Mouse (Mus musculus): ENCODE measurements at regions not wholly inside any gene's neighbourhood (a gene's known extent, or its start where the extent isn't known, plus 50 kb on each side); places are given as distances from the start of the nearest gene placed in this dataset.

- Histone ChIP-seq H3K4me3 (no peak overlapping the region), H3K79me2 (replicated peaks; ENCODE audit: control insufficient read depth, insufficient read depth, low read length) (no peaks in the 10 kb centered on the region), H3K36me3 (ENCODE audit: control insufficient read depth, insufficient read depth, low read length) (no peaks in the 10 kb centered on the region), H3K27ac (no peak overlapping the region), H3K4me1 (ENCODE audit: control insufficient read depth, insufficient read depth, low read length) (no peaks in the 10 kb centered on the region), H3K9ac (ENCODE audit: low read depth, low read length) (no peak overlapping the region), H3K27me3 (ENCODE audit: control insufficient read depth, insufficient read depth, low read length) (no peaks in the 10 kb centered on the region)
- no peak for TF ChIP-seq POLR2A (IDR thresholded peaks at IDR 0.05; ENCODE audit: insufficient read depth, low read depth, low read length)
- 50% methylated on average over 2 of the region's 2 CpGs for WGBS
- intact Hi-C loops (cut with DNase I) = no loop called here
- no peak for DNase-seq
Measured at GRCm38 (mm10) chr12:14088960-14089359, 62.9 kb downstream of the Fam84a start.

GRCm38 (mm10) chr12:14082771-14083170 lies 69.1 kb downstream of the Fam84a start:
- H3K27ac ChIP-seq = no peak overlapping the region
- no peak for DNase-seq
- no peak for TF ChIP-seq CTCF (IDR thresholded peaks at IDR 0.05)
- TF ChIP-seq EP300 (IDR thresholded peaks at IDR 0.05; ENCODE audit: insufficient read depth, low read depth, low read length) = no peak
- TF ChIP-seq POLR2A (IDR thresholded peaks at IDR 0.05; ENCODE audit: insufficient read depth, low read depth, low read length) = no peak
- no peaks in the 10 kb centered on the region for H3K27me3 ChIP-seq (ENCODE audit: control insufficient read depth, insufficient read depth, low read length)
- WGBS = 71% methylated on average over 3 of the region's 3 CpGs
- no peaks in the 10 kb centered on the region for H3K79me2 ChIP-seq (replicated peaks; ENCODE audit: control insufficient read depth, insufficient read depth, low read length)
- no peaks in the 10 kb centered on the region for H3K4me1 ChIP-seq (ENCODE audit: control insufficient read depth, insufficient read depth, low read length)
- no peak overlapping the region for H3K4me3 ChIP-seq
- H3K36me3 ChIP-seq (ENCODE audit: control insufficient read depth, insufficient read depth, low read length) = no peaks in the 10 kb centered on the region
- no peak overlapping the region for H3K9ac ChIP-seq (ENCODE audit: low read depth, low read length)
- intact Hi-C loops (cut with DNase I) = no loop called here

DNA sequence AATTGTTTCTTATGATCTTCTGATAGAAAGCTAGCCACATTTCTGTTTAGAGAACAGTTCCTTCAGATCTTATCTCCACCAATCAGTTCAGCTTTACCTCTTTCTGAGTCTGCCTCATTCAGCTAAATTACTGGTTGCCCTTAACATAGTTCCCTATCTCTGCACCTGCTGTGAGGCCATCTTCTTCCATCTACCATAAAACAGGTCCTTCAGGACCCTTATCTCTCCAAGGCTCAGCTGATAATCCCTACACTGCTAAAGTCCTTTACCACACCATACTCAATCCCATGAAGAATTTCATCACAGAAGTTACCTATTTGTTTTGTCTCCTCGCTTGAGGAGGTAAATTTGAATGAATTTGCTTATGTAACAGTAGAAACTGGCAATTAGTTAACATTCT lies 72.0 kb downstream of the Fam84a start:
- DNase-seq = no peak
- intact Hi-C loops (cut with DNase I) = no loop called here
- TF ChIP-seq EP300 (IDR thresholded peaks at IDR 0.05; ENCODE audit: insufficient read depth, low read depth, low read length) (no peak), CTCF (IDR thresholded peaks at IDR 0.05) (no peak), POLR2A (IDR thresholded peaks at IDR 0.05; ENCODE audit: insufficient read depth, low read depth, low read length) (no peak)
- 63% methylated on average over 1 of the region's 1 CpGs for WGBS
- no peaks in the 10 kb centered on the region for H3K27me3 ChIP-seq (ENCODE audit: control insufficient read depth, insufficient read depth, low read length)
- H3K27ac ChIP-seq = no peak overlapping the region
- no peak overlapping the region for H3K4me3 ChIP-seq
- no peaks in the 10 kb centered on the region for H3K36me3 ChIP-seq (ENCODE audit: control insufficient read depth, insufficient read depth, low read length)
- H3K9ac ChIP-seq (ENCODE audit: low read depth, low read length) = no peak overlapping the region
- H3K79me2 ChIP-seq (replicated peaks; ENCODE audit: control insufficient read depth, insufficient read depth, low read length) = no peaks in the 10 kb centered on the region
- no peaks in the 10 kb centered on the region for H3K4me1 ChIP-seq (ENCODE audit: control insufficient read depth, insufficient read depth, low read length)

- H3K27me3 ChIP-seq (ENCODE audit: control insufficient read depth, insufficient read depth, low read length) = no peaks in the 10 kb centered on the region
- DNase-seq = peak; percentile 32 to 61
- H3K9ac ChIP-seq (ENCODE audit: low read depth, low read length) = no peak overlapping the region
- H3K4me1 ChIP-seq (ENCODE audit: control insufficient read depth, insufficient read depth, low read length) = no peaks in the 10 kb centered on the region
- no peak overlapping the region for H3K4me3 ChIP-seq
- H3K79me2 ChIP-seq (replicated peaks; ENCODE audit: control insufficient read depth, insufficient read depth, low read length) = no peaks in the 10 kb centered on the region
- no peak overlapping the region for H3K27ac ChIP-seq
- WGBS = 38% methylated on average over 4 of the region's 4 CpGs
- intact Hi-C loops (cut with DNase I) = no loop called here
- no peaks in the 10 kb centered on the region for H3K36me3 ChIP-seq (ENCODE audit: control insufficient read depth, insufficient read depth, low read length)
- TF ChIP-seq EP300 (IDR thresholded peaks at IDR 0.05; ENCODE audit: insufficient read depth, low read depth, low read length) (no peak), POLR2A (IDR thresholded peaks at IDR 0.05; ENCODE audit: insufficient read depth, low read depth, low read length) (no peak), CTCF (IDR thresholded peaks at IDR 0.05) (no peak)
Measured at GRCm38 (mm10) chr12:14069049-14069448, 82.8 kb downstream of the Fam84a start.

- Histone ChIP-seq H3K36me3 (ENCODE audit: control insufficient read depth, insufficient read depth, low read length) (no peaks in the 10 kb centered on the region), H3K27me3 (ENCODE audit: control insufficient read depth, insufficient read depth, low read length) (no peaks in the 10 kb centered on the region), H3K79me2 (replicated peaks; ENCODE audit: control insufficient read depth, insufficient read depth, low read length) (no peaks in the 10 kb centered on the region), H3K4me3 (no peak overlapping the region), H3K27ac (no peak overlapping the region), H3K9ac (ENCODE audit: low read depth, low read length) (no peak overlapping the region), H3K4me1 (ENCODE audit: control insufficient read depth, insufficient read depth, low read length) (no peaks in the 10 kb centered on the region)
- intact Hi-C loops (cut with DNase I) = no loop called here
- 56% methylated on average over 3 of the region's 3 CpGs for WGBS
- no peak for DNase-seq
- TF ChIP-seq CTCF (IDR thresholded peaks at IDR 0.05) (no peak), EP300 (IDR thresholded peaks at IDR 0.05; ENCODE audit: insufficient read depth, low read depth, low read length) (no peak), POLR2A (IDR thresholded peaks at IDR 0.05; ENCODE audit: insufficient read depth, low read depth, low read length) (no peak)
Measured at GRCm38 (mm10) chr12:14065401-14065800, 86.5 kb downstream of the Fam84a start.

DNA sequence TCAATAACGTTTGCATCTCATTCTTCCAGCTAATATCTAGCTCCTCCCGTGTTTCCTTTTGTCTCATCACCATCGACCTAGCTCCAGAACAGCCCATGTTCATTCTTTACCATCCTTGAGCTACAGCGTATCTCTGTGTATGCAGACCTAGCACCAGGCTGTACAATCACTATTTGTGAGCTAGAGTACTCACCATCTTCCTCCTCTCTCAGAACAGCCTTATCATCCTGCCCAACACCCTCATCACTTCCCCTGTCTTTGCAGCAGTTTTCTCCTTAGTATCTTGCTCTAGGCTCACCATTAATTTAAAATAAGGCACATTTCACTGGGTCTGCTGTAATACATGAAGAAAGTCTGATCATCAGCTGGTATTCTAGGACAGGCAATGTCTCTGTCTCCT lies 88.6 kb downstream of the Fam84a start:
- Histone ChIP-seq H3K27me3 (ENCODE audit: control insufficient read depth, insufficient read depth, low read length) (no peaks in the 10 kb centered on the region), H3K4me1 (ENCODE audit: control insufficient read depth, insufficient read depth, low read length) (no peaks in the 10 kb centered on the region), H3K36me3 (ENCODE audit: control insufficient read depth, insufficient read depth, low read length) (no peaks in the 10 kb centered on the region), H3K9ac (ENCODE audit: low read depth, low read length) (no peak overlapping the region), H3K4me3 (no peak overlapping the region), H3K79me2 (replicated peaks; ENCODE audit: control insufficient read depth, insufficient read depth, low read length) (no peaks in the 10 kb centered on the region), H3K27ac (no peak overlapping the region)
- DNase-seq = no peak
- 79% methylated on average over 4 of the region's 4 CpGs for WGBS
- intact Hi-C loops (cut with DNase I) = no loop called here
- TF ChIP-seq CTCF (IDR thresholded peaks at IDR 0.05) (no peak), EP300 (IDR thresholded peaks at IDR 0.05; ENCODE audit: insufficient read depth, low read depth, low read length) (no peak), POLR2A (IDR thresholded peaks at IDR 0.05; ENCODE audit: insufficient read depth, low read depth, low read length) (no peak)

All from heart, adult 2 months (tissue).